ENCODE assay signal across 25 mouse cellular contexts in genomic region chr6:99700484-99700883, GRCm38 (mm10). TPM values are rescaled to one million over a fixed set of nuclear protein-coding genes. Genes with fewer than 3 reads are reported as not detected.
DNase-seq lines count a peak whose midpoint lies in the region; ATAC-seq and TF ChIP-seq lines count a peak whose summit lies in the region.
"Had no signal": no experiment of that assay in that cellular context is flagged by ENCODE, and none has a peak within 500 bp of the region (broad histone marks: within the 10 kb centered on the region; RNA-seq: fewer than 3 reads in every experiment).

No protein-coding gene starts in this region.

- peak; percentile 56 for ATAC-seq in forebrain, embryonic 15.5 days (replicated peaks)
- ATAC-seq in embryonic facial prominence, embryonic 14.5 days (ENCODE audit: low read depth): peak; percentile 68
- peak; percentile 35; the same call in 1 of the 2 replicates for ATAC-seq in kidney, embryonic 14.5 days (ENCODE audit: low FRiP score, low TSS enrichment)
- ATAC-seq in intestine, postnatal 0 days: no peak
- ATAC-seq: liver, embryonic 12.5 days had no signal

- no peaks in the 10 kb centered on the region for H3K9me3 ChIP-seq in forebrain, embryonic 15.5 days
- no peaks in the 10 kb centered on the region for H3K9me3 ChIP-seq in forebrain, embryonic 10.5 days
- no peaks in the 10 kb centered on the region for H3K9me3 ChIP-seq in embryonic facial prominence, embryonic 14.5 days (ENCODE audit: control insufficient read depth, low read length)
- no peaks in the 10 kb centered on the region for H3K9me3 ChIP-seq in kidney, embryonic 14.5 days (ENCODE audit: control insufficient read depth, low read length)
- no peaks in the 10 kb centered on the region for H3K9me3 ChIP-seq in intestine, postnatal 0 days (ENCODE audit: control insufficient read depth)
- H3K9me3 ChIP-seq: embryonic facial prominence, embryonic 12.5 days; heart, embryonic 15.5 days; liver, embryonic 12.5 days; midbrain, embryonic 12.5 days had no signal

- H3K9ac ChIP-seq in forebrain, embryonic 15.5 days (replicated peaks): no peak overlapping the region
- 0 out of 2 replicates have a peak overlapping the region, but pooled peaks have one; percentile 10 for H3K9ac ChIP-seq in embryonic facial prominence, embryonic 14.5 days (ENCODE audit: low read depth, low read length)
- H3K9ac ChIP-seq in kidney, embryonic 14.5 days (ENCODE audit: low read depth, low read length): no peak overlapping the region
- no peak overlapping the region for H3K9ac ChIP-seq in intestine, postnatal 0 days (ENCODE audit: low read depth, low read length)
- H3K9ac ChIP-seq: embryonic facial prominence, embryonic 12.5 days; heart, embryonic 15.5 days; hindbrain, embryonic 14.5 days; liver, embryonic 12.5 days; lung, embryonic 14.5 days; midbrain, embryonic 12.5 days had no signal

- H3K4me2 ChIP-seq in forebrain, embryonic 15.5 days (replicated peaks): no peak overlapping the region
- H3K4me2 ChIP-seq in embryonic facial prominence, embryonic 14.5 days (ENCODE audit: low read depth, low read length): 0 out of 2 replicates have a peak overlapping the region, but pooled peaks have one; percentile 7
- no peak overlapping the region for H3K4me2 ChIP-seq in kidney, embryonic 14.5 days (replicated peaks; ENCODE audit: low read depth, low read length)
- no peak overlapping the region for H3K4me2 ChIP-seq in intestine, postnatal 0 days (replicated peaks; ENCODE audit: low read depth)
- H3K4me2 ChIP-seq: embryonic facial prominence, embryonic 12.5 days; heart, embryonic 15.5 days; hindbrain, embryonic 14.5 days; liver, embryonic 12.5 days; lung, embryonic 14.5 days; midbrain, embryonic 12.5 days had no signal

- WGBS in forebrain, embryonic 15.5 days: 37% methylated on average over 3 of the region's 3 CpGs
- 59% methylated on average over 3 of the region's 3 CpGs for WGBS in forebrain, embryonic 10.5 days
- WGBS in embryonic facial prominence, embryonic 14.5 days: 43% methylated on average over 3 of the region's 3 CpGs
- WGBS in kidney, embryonic 14.5 days: 30% methylated on average over 3 of the region's 3 CpGs
- 66% methylated on average over 3 of the region's 3 CpGs for WGBS in intestine, postnatal 0 days

- no peak overlapping the region for H3K27ac ChIP-seq in forebrain, embryonic 15.5 days (replicated peaks)
- H3K27ac ChIP-seq in forebrain, embryonic 10.5 days: no peak overlapping the region
- H3K27ac ChIP-seq in embryonic facial prominence, embryonic 14.5 days (replicated peaks; ENCODE audit: low read depth, low read length): 0 out of 2 replicates have a peak overlapping the region, but pooled peaks have one; percentile 39
- H3K27ac ChIP-seq in kidney, embryonic 14.5 days (ENCODE audit: low read depth, low read length): no peak overlapping the region
- H3K27ac ChIP-seq in intestine, postnatal 0 days (ENCODE audit: low read depth, low read length): no peak overlapping the region
- H3K27ac ChIP-seq: embryonic facial prominence, embryonic 12.5 days; heart, embryonic 15.5 days; hindbrain, embryonic 14.5 days; liver, embryonic 12.5 days; midbrain, embryonic 12.5 days had no signal

- no peaks in the 10 kb centered on the region for H3K36me3 ChIP-seq in forebrain, embryonic 15.5 days
- no peaks in the 10 kb centered on the region for H3K36me3 ChIP-seq in forebrain, embryonic 10.5 days (replicated peaks)
- no peaks in the 10 kb centered on the region for H3K36me3 ChIP-seq in embryonic facial prominence, embryonic 14.5 days (ENCODE audit: control insufficient read depth, insufficient read depth, low read length)
- H3K36me3 ChIP-seq in kidney, embryonic 14.5 days (ENCODE audit: control insufficient read depth, insufficient read depth, low read length): no peaks in the 10 kb centered on the region
- no peaks in the 10 kb centered on the region for H3K36me3 ChIP-seq in intestine, postnatal 0 days (ENCODE audit: control insufficient read depth, insufficient read depth)
- H3K36me3 ChIP-seq: embryonic facial prominence, embryonic 12.5 days; heart, embryonic 15.5 days; liver, embryonic 12.5 days; midbrain, embryonic 12.5 days had no signal

- H3K27me3 ChIP-seq in forebrain, embryonic 15.5 days: no peaks in the 10 kb centered on the region
- H3K27me3 ChIP-seq in forebrain, embryonic 10.5 days (ENCODE audit: poor library complexity, severe bottlenecking): peaks cover 37% of the 10 kb centered on the region
- H3K27me3 ChIP-seq in embryonic facial prominence, embryonic 14.5 days (replicated peaks; ENCODE audit: control insufficient read depth, insufficient read depth, low read length): no peaks in the 10 kb centered on the region; the same call in 1 of the 2 replicates
- H3K27me3 ChIP-seq in kidney, embryonic 14.5 days (ENCODE audit: control insufficient read depth, insufficient read depth, low read length): peaks cover 8% of the 10 kb centered on the region
- 0 out of 2 replicates have a peak, but pooled peaks cover 5% of the 10 kb centered on the region for H3K27me3 ChIP-seq in intestine, postnatal 0 days (replicated peaks; ENCODE audit: control insufficient read depth, insufficient read depth, low read length)

- H3K4me1 ChIP-seq in forebrain, embryonic 15.5 days: peaks cover 11% of the 10 kb centered on the region
- H3K4me1 ChIP-seq in forebrain, embryonic 10.5 days: peaks cover 10% of the 10 kb centered on the region
- H3K4me1 ChIP-seq in embryonic facial prominence, embryonic 14.5 days (ENCODE audit: control insufficient read depth, insufficient read depth, low read length): peaks cover 9% of the 10 kb centered on the region; the same call in 1 of the 2 replicates
- peaks cover 10% of the 10 kb centered on the region; the same call in 1 of the 2 replicates for H3K4me1 ChIP-seq in kidney, embryonic 14.5 days (ENCODE audit: control insufficient read depth, insufficient read depth, low read length)
- no peaks in the 10 kb centered on the region for H3K4me1 ChIP-seq in intestine, postnatal 0 days (replicated peaks; ENCODE audit: control insufficient read depth, insufficient read depth, low read length)
- H3K4me1 ChIP-seq: heart, embryonic 15.5 days; liver, embryonic 12.5 days had no signal

- intact Hi-C loops in heart, postnatal 14 days (cut with DNase I): no loop called here

- H3K4me3 ChIP-seq in forebrain, embryonic 15.5 days: no peak overlapping the region
- H3K4me3 ChIP-seq in forebrain, embryonic 10.5 days: no peak overlapping the region
- H3K4me3 ChIP-seq in embryonic facial prominence, embryonic 14.5 days (ENCODE audit: low read depth, low read length): no peak overlapping the region
- no peak overlapping the region for H3K4me3 ChIP-seq in kidney, embryonic 14.5 days (ENCODE audit: low read length)
- H3K4me3 ChIP-seq in intestine, postnatal 0 days (ENCODE audit: low read depth, low read length): no peak overlapping the region
- H3K4me3 ChIP-seq: embryonic facial prominence, embryonic 12.5 days; heart, embryonic 15.5 days; liver, embryonic 12.5 days; midbrain, embryonic 12.5 days had no signal

- no peak for TF ChIP-seq CTCF in intestine, postnatal 0 days (IDR thresholded peaks at IDR 0.05; ENCODE audit: low read depth)

- no peak for DNase-seq in forebrain, embryonic 10.5 days (ENCODE audit: extremely low spot score, low spot score)
- DNase-seq in embryonic facial prominence, embryonic 14.5 days (ENCODE audit: low spot score): peak; percentile 64
- peak; percentile 23 to 33 for DNase-seq in kidney, postnatal 4 days
- no peak for DNase-seq in heart, postnatal 14 days
- no peak for DNase-seq in cerebellum, adult 9-11 months
- DNase-seq: adrenal gland, postnatal 10 days; cerebellum, adult 2 months; gastrocnemius, postnatal 10 days; heart, adult 18-20 months; lung, embryonic 14.5 days; lung, postnatal 4 days; spleen, adult 18-20 months; thymus, adult 18-20 months had no signal

RNA-seq across cellular contexts. Expression of gene Gpr27, which starts 8.0 kb away (rescaled TPM):
- polyA plus RNA-seq in forebrain, embryonic 15.5 days (2015; fragmentation: Nextera tagmentation; extraction: Ambion mirVana): 22.5 and 24.2 TPM in 2 replicates
- polyA plus RNA-seq in forebrain, embryonic 10.5 days (2016; fragmentation: Nextera tagmentation; extraction: Ambion mirVana): 1.3 and 1.5 TPM in 2 replicates
- 7.9 TPM in 2 replicates for polyA plus RNA-seq in embryonic facial prominence, embryonic 14.5 days (2014; fragmentation: Nextera tagmentation; extraction: Ambion mirVana)
- polyA plus RNA-seq in kidney, embryonic 14.5 days (2014; fragmentation: Nextera tagmentation; extraction: Ambion mirVana): 3.4 and 5.0 TPM in 2 replicates
- total RNA-seq in heart, postnatal 14 days (2021): 1 to 10 TPM; 2.8 to 3.4 TPM
- polyA plus RNA-seq in intestine, postnatal 0 days (2015; fragmentation: Nextera tagmentation; extraction: Ambion mirVana): 2.0 and 2.4 TPM in 2 replicates
- total RNA-seq: common myeloid progenitor, adult 5-6 weeks had no signal

RNA-seq across cellular contexts. Expression of gene Prok2, which starts 25.7 kb away (rescaled TPM):
- polyA plus RNA-seq in forebrain, embryonic 15.5 days (2015; fragmentation: Nextera tagmentation; extraction: Ambion mirVana): 2.1 and 2.4 TPM in 2 replicates
- 0.73 and 1.2 TPM in 2 replicates for polyA plus RNA-seq in forebrain, embryonic 10.5 days (2016; fragmentation: Nextera tagmentation; extraction: Ambion mirVana)
- polyA plus RNA-seq in embryonic facial prominence, embryonic 14.5 days (2014; fragmentation: Nextera tagmentation; extraction: Ambion mirVana): 0.84 and 0.93 TPM in 2 replicates
- not detected in 2 replicates for polyA plus RNA-seq in kidney, embryonic 14.5 days (2014; fragmentation: Nextera tagmentation; extraction: Ambion mirVana)
- not detected for total RNA-seq in heart, postnatal 14 days (2021)
- polyA plus RNA-seq in intestine, postnatal 0 days (2015; fragmentation: Nextera tagmentation; extraction: Ambion mirVana): not detected in 2 replicates
- total RNA-seq: adrenal gland, postnatal 10 days; common myeloid progenitor, adult 5-6 weeks; heart, adult 18-20 months had no signal
- polyA plus RNA-seq: cerebellum, adult 2 months; hindbrain, embryonic 14.5 days; large intestine, adult 2 months; liver, embryonic 12.5 days; midbrain, embryonic 12.5 days; stomach, embryonic 14.5 days; urinary bladder, adult 2 months had no signal

RNA-seq across cellular contexts. Expression of gene Gm20696, which starts 33.9 kb away (rescaled TPM):
- 5.7 and 5.8 TPM in 2 replicates for polyA plus RNA-seq in forebrain, embryonic 15.5 days (2015; fragmentation: Nextera tagmentation; extraction: Ambion mirVana)
- polyA plus RNA-seq in forebrain, embryonic 10.5 days (2016; fragmentation: Nextera tagmentation; extraction: Ambion mirVana): 2.7 and 3.6 TPM in 2 replicates
- 2.6 and 3.0 TPM in 2 replicates for polyA plus RNA-seq in embryonic facial prominence, embryonic 14.5 days (2014; fragmentation: Nextera tagmentation; extraction: Ambion mirVana)
- polyA plus RNA-seq in kidney, embryonic 14.5 days (2014; fragmentation: Nextera tagmentation; extraction: Ambion mirVana): 4.9 and 7.5 TPM in 2 replicates
- 1 to 10 TPM; 2.3 to 3.2 TPM for total RNA-seq in heart, postnatal 14 days (2021)
- 1.4 and 2.3 TPM in 2 replicates for polyA plus RNA-seq in intestine, postnatal 0 days (2015; fragmentation: Nextera tagmentation; extraction: Ambion mirVana)

RNA-seq across cellular contexts. Expression of gene Eif4e3, which starts 33.9 kb away (rescaled TPM):
- 9.9 and 10.0 TPM in 2 replicates for polyA plus RNA-seq in forebrain, embryonic 15.5 days (2015; fragmentation: Nextera tagmentation; extraction: Ambion mirVana)
- polyA plus RNA-seq in forebrain, embryonic 10.5 days (2016; fragmentation: Nextera tagmentation; extraction: Ambion mirVana): 12.7 and 13.4 TPM in 2 replicates
- 11.2 and 12.1 TPM in 2 replicates for polyA plus RNA-seq in embryonic facial prominence, embryonic 14.5 days (2014; fragmentation: Nextera tagmentation; extraction: Ambion mirVana)
- 19.5 TPM in 2 replicates for polyA plus RNA-seq in kidney, embryonic 14.5 days (2014; fragmentation: Nextera tagmentation; extraction: Ambion mirVana)
- total RNA-seq in heart, postnatal 14 days (2021): 10 to 100 TPM; 32.5 to 34.2 TPM
- polyA plus RNA-seq in intestine, postnatal 0 days (2015; fragmentation: Nextera tagmentation; extraction: Ambion mirVana): 6.7 and 7.4 TPM in 2 replicates

Comparison
In these comparisons a context has a peak if more than half of its experiments do, and no peak if none do; other contexts are left out.
1. DNase-seq: peak in embryonic facial prominence, embryonic 14.5 days (single experiment) and kidney, postnatal 4 days (2 of 2); none in forebrain, embryonic 10.5 days (single experiment), heart, postnatal 14 days (0 of 2) and cerebellum, adult 9-11 months (single experiment).